Mouse (Mus musculus) limb, embryonic 11.5 days (tissue): ENCODE data around the gene Olfr1350. TPM values are rescaled to one million over a fixed set of nuclear protein-coding genes. Genes with fewer than 3 reads are reported as not detected.
"Not testable (repeated sequence)": the region's sequence is repeated elsewhere in the genome, so short reads cannot be mapped to it uniquely, and the experiment has no call there.

Experiments
- ATAC-seq: fragments of 200-750 bp; cut with Nextera tagmentation; 2 replicates; pipeline ENCODE4 v1.8.0; 2017; ENCODE audit warnings: low read depth; ENCODE audit not compliant: insufficient number of reproducible peaks, low FRiP score, low TSS enrichment
- DNase-seq: peaks from one replicate; pipeline ENCODE4 v3.0.0-alpha.2; 2015; ENCODE audit warnings: low spot score
- H3K27ac ChIP-seq: fragments of 300-500 bp; sonication (generic); replicated peaks from 2 replicates; pipeline ENCODE4 v1.5.1; 2014; ENCODE audit warnings: low read depth, mild to moderate bottlenecking, low read length
- H3K27me3 ChIP-seq: fragments of 300-500 bp; sonication (generic); 2 replicates; pipeline ENCODE4 v1.6.1; 2014; ENCODE audit warnings: mild to moderate bottlenecking, low read length, mixed read lengths; ENCODE audit not compliant: control insufficient read depth, insufficient read depth
- H3K36me3 ChIP-seq: fragments of 300-500 bp; sonication (generic); 2 replicates; pipeline ENCODE4 v1.6.1; 2014; ENCODE audit warnings: mild to moderate bottlenecking, low read length, moderate library complexity, mixed read lengths; ENCODE audit not compliant: control insufficient read depth, insufficient read depth
- H3K4me1 ChIP-seq: fragments of 300-500 bp; sonication (generic); 2 replicates; pipeline ENCODE4 v1.6.1; 2014; ENCODE audit warnings: low read length, mixed read lengths; ENCODE audit not compliant: control insufficient read depth, insufficient read depth
- H3K4me2 ChIP-seq: fragments of 300-500 bp; sonication (generic); 2 replicates; pipeline ENCODE4 v1.6.1; 2014; ENCODE audit warnings: low read depth, mild to moderate bottlenecking, moderate library complexity; ENCODE audit not compliant: severe bottlenecking
- H3K4me3 ChIP-seq: fragments of 300-500 bp; sonication (generic); 2 replicates; pipeline ENCODE4 v1.5.1; 2014; ENCODE audit warnings: low read depth, low read length
- H3K9ac ChIP-seq: fragments of 300-500 bp; sonication (generic); 2 replicates; pipeline ENCODE4 v1.6.1; 2014; ENCODE audit warnings: mild to moderate bottlenecking, low read length
- H3K9me3 ChIP-seq: fragments of 300-500 bp; sonication (generic); 2 replicates; pipeline ENCODE4 v1.6.1; 2016; ENCODE audit warnings: low read length; ENCODE audit not compliant: control insufficient read depth
- whole genome bisulfite sequencing: fragments of 180-500 bp; shearing (Covaris S2); extraction: QIAGEN DNeasy Blood & Tissue Kit; methylation state at CpG from one replicate; pipeline ENCODE4 v1.1.7; 2014; 5-methylcytosine and 5-hydroxymethylcytosine counted together
- polyA plus RNA-seq: library from polyadenylated mRNA; unstranded; fragments of >200 nt; fragmentation: Nextera tagmentation; extraction: Ambion mirVana; gene quantifications from 2 replicates; pipeline ENCODE4 v1.2.1, GENCODE M21; 2014

Gene Olfr1350
- not detected in 2 replicates for polyA plus RNA-seq

DNA sequence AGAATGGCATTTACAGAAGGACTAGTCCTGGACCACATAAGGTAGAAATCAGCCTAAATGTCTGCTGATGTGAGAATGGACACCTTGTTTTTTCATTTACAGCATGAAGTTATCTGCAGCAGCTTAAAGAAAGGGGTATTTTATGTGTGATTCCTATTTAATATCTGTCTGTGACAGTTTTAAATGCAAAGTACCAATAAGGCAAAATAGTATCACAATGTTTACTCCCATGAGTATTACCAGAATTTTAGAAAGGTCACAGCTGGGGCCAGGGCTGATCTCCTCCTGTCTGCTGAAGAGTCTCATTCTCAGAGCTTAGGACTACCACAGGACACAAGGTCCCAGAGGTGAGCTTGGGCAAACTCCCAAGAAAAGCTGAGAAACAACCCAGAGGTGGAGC, at the start of gene Olfr1350:
TSS of gene Olfr1350 (plus strand) at position 301 of the 400 bp plus-strand sequence.
- Histone ChIP-seq H3K27me3 (no peaks in the 10 kb centered on the region), H3K9ac (no peak within 1 kb of the TSS), H3K9me3 (no peaks in the 10 kb centered on the region), H3K27ac (no peak within 1 kb of the TSS), H3K4me2 (no peak within 1 kb of the TSS), H3K4me3 (no peak within 1 kb of the TSS), H3K4me1 (no peaks in the 10 kb centered on the region), H3K36me3 (no peaks in the 10 kb centered on the region)
- ATAC-seq (no peak), DNase-seq (no peak)

- no peak overlapping the region for H3K4me3 ChIP-seq
- DNase-seq (no peak), ATAC-seq (no peak)
- H3K4me1 ChIP-seq = no peaks in the 10 kb centered on the region
- H3K36me3 ChIP-seq = no peaks in the 10 kb centered on the region
- no peak overlapping the region for H3K9ac ChIP-seq
- no peaks in the 10 kb centered on the region for H3K27me3 ChIP-seq
- H3K27ac ChIP-seq = no peak overlapping the region
- H3K9me3 ChIP-seq = peaks cover 5% of the 10 kb centered on the region; the same call in 1 of the 2 replicates
- WGBS = 39% methylated on average over 1 of the region's 1 CpGs
- no peak overlapping the region for H3K4me2 ChIP-seq
These were observed 43.0 kb upstream of the Olfr1350 start for GRCm38 (mm10) chr7:6521666-6522065.

- no peak for DNase-seq
- no peak within 1 kb of the TSS for H3K4me2 ChIP-seq
- no peak for ATAC-seq
- H3K27me3 ChIP-seq = no peaks in the 10 kb centered on the region
- WGBS = 83% methylated on average over 5 of the region's 5 CpGs
- H3K9me3 ChIP-seq = peaks cover 5% of the 10 kb centered on the region; the same call in 1 of the 2 replicates
- no peak within 1 kb of the TSS for H3K4me3 ChIP-seq
- H3K4me1 ChIP-seq = no peaks in the 10 kb centered on the region
- H3K36me3 ChIP-seq = no peaks in the 10 kb centered on the region
- no peak within 1 kb of the TSS for H3K9ac ChIP-seq
- H3K27ac ChIP-seq = no peak within 1 kb of the TSS
These were observed 41.8 kb upstream of the Olfr1350 start, which contains the start of gene Olfr1349 for GRCm38 (mm10) chr7:6522850-6523249. Olfr1349 (minus strand) TSS chr7:6522950.

- no peaks in the 10 kb centered on the region for H3K36me3 ChIP-seq
- WGBS = 65% methylated on average over 3 of the region's 3 CpGs
These were observed 39.6 kb upstream of the Olfr1350 start for GRCm38 (mm10) chr7:6525001-6525400.

GRCm38 (mm10) chr7:6526141-6526540, 38.5 kb upstream of the Olfr1350 start:
- no peaks in the 10 kb centered on the region for H3K27me3 ChIP-seq
- 68% methylated on average over 5 of the region's 5 CpGs for WGBS
- H3K9ac ChIP-seq = no peak overlapping the region
- H3K27ac ChIP-seq = no peak overlapping the region
- H3K36me3 ChIP-seq = no peaks in the 10 kb centered on the region
- ATAC-seq = no peak
- H3K4me2 ChIP-seq = no peak overlapping the region
- H3K4me1 ChIP-seq = no peaks in the 10 kb centered on the region
- H3K9me3 ChIP-seq = peaks cover 5% of the 10 kb centered on the region; the same call in 1 of the 2 replicates
- no peak overlapping the region for H3K4me3 ChIP-seq
- DNase-seq = peak; percentile 27

More at GRCm38 (mm10) chr7:6525001-6525400, 39.6 kb upstream of the Olfr1350 start:
- Histone ChIP-seq H3K4me1 (no peaks in the 10 kb centered on the region), H3K9me3 (peaks cover 5% of the 10 kb centered on the region; the same call in 1 of the 2 replicates), H3K4me2 (no peak overlapping the region), H3K27ac (no peak overlapping the region), H3K27me3 (no peaks in the 10 kb centered on the region), H3K4me3 (no peak overlapping the region), H3K9ac (no peak overlapping the region)
- DNase-seq (no peak), ATAC-seq (no peak)

DNA sequence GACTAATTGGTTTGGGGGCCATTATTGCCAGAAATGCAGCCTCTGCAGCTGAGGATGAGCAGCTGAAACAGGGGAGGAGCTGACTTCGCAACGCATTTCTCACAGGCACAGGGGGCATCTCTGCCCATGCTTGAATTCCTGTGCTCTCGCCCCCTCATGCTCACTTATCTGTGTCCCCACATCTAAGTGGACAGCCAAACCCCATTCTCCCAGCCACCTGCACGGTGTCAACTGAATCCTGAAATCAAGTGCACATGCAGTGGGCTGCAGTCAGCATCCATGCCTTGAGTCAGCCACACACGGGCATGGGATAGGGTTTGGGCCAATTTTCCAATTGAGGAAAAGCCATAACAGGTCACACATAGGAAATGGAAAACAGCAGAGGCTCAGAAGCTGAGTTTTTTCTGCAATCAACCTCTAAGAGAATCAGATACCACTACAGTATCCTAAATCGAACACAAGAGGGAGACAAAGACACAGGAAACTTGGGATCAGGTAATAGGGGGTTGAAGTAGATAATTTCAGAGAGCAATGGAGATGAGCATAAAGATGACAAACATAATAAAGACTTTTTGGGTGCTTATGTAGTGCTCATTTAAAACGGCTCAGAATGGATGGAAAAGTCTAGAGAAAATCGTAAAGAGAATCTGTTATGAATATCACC, 21.6 kb downstream of the Olfr1350 start:
- Histone ChIP-seq H3K27ac (no peak overlapping the region), H3K4me1 (no peaks in the 10 kb centered on the region), H3K9ac (no peak overlapping the region), H3K4me2 (no peak overlapping the region), H3K27me3 (no peaks in the 10 kb centered on the region), H3K9me3 (no peaks in the 10 kb centered on the region), H3K4me3 (no peak overlapping the region), H3K36me3 (no peaks in the 10 kb centered on the region)
- ATAC-seq (no peak), DNase-seq (no peak)
- 50% methylated on average over 8 of the region's 8 CpGs for WGBS

DNA sequence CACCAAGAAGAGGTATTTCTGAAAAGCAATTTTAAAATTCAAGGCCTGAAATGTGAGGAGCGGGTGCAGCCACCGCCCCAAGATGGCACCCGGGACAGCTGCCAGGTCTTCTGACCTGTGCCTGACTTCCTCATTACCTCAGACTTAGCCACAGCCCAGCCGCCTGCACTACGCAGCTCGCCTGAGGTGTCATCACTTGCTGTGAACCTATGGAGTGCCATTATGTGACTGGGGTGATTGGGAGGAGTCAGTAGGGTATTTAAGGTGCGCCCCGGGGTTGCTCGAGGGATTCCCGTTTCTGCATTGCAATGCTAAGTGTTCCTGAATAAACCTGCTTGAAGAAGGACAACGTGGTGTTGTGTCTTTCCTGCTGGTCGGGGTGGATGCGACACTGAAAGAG, 24.1 kb downstream of the Olfr1350 start:
- 87% methylated on average over 13 of the region's 13 CpGs for WGBS
- H3K4me3 ChIP-seq, H3K9me3 ChIP-seq, DNase-seq, H3K4me1 ChIP-seq, ATAC-seq, H3K27ac ChIP-seq, H3K36me3 ChIP-seq, H3K9ac ChIP-seq, H3K4me2 ChIP-seq, H3K27me3 ChIP-seq: not testable (repeated sequence)

DNA sequence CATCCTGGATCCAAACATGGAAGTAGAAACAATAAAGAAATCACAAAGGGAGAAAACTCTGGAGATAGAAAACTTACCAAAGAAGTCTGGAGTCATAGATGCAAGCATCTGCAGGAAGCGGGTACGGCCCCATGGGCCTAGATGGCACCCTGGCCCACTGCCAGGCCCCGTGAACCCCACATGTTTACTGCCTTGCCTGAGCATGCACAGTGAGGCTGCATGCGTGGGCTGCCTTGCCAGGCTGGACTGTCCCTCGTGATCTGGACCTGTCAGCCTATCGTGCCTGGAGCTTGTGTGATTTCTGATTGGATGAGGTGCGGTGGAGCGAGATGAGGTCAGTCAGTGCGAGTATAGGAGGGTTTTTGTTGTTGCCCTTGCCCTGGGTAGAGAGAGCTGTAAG, 38.7 kb downstream of the Olfr1350 start:
- no peak overlapping the region for H3K4me3 ChIP-seq
- no peaks in the 10 kb centered on the region for H3K9me3 ChIP-seq
- no peaks in the 10 kb centered on the region for H3K27me3 ChIP-seq
- H3K36me3 ChIP-seq = no peaks in the 10 kb centered on the region
- H3K9ac ChIP-seq = no peak overlapping the region
- DNase-seq (no peak), ATAC-seq (no peak)
- H3K4me2 ChIP-seq = no peak overlapping the region
- 90% methylated on average over 9 of the region's 9 CpGs for WGBS
- H3K27ac ChIP-seq = no peak overlapping the region
- H3K4me1 ChIP-seq = no peaks in the 10 kb centered on the region
